Mouse (Mus musculus): ENCODE data around the gene Zic5. TPM values are rescaled to one million over a fixed set of nuclear protein-coding genes. Genes with fewer than 3 reads are reported as not detected.

Zic5 gene
- polyA plus RNA-seq, 1 experiment: 3.3 TPM

- peak within 1 kb of the TSS; percentile 15 for H3K4me3 ChIP-seq (ENCODE audit: insufficient read depth, low read length)
Observed at GRCm38 (mm10) chr14:122450496-122451382, 14.7 kb downstream of the Zic5 start, which contains the start of gene Gm5089. Gene Gm5089, minus strand, starts transcription at chr14:122451115.

DNA sequence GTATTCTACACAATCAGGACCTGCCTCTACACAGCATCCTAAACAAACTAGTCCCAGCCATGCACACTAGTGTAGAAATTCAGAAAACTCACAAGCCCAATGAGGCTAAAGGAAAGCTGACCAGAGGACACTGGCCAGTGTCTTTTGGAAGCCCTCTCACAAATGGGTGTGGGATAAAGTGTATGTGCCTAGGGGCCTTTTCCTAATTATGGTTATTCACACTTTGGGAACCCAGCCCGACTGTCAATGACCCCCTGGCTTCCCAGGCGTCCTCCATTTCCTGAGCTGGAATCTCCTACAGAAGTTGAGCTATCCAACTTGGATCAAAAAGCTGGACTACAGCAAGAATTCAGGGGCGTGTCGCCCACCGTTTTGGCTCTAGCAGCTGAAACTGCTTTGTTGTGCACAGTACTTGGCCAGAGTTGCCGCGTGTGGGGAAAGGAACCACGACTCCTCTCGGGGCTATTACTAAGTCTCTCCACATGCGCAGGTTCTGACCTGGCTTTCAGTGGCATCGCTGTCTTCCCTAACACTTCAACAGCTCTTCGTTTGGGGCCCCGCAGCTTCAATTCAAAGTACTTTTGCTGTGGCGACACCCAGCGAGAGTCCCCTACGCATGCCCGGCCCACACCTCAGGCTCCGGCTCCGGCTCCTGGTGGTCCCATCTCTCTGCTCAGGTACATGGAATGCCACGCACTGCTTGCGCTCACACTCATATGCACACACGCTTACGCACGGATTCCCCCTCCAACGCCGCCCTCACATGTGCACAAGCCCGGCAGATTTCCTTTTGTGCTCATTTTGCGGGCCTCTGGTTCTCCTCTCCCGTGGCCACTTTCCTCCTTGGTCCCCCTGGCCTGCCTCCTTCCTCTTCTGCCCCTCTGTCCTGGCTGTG, 15.6 kb downstream of the Zic5 start:
- TF ChIP-seq POLR2A (IDR thresholded peaks at IDR 0.05; ENCODE audit: extremely low read depth, insufficient read depth, low read length): no peak
- TF ChIP-seq CTCF (IDR thresholded peaks at IDR 0.05; ENCODE audit: extremely low read depth, insufficient read depth, low read length): no peak
- no peaks in the 10 kb centered on the region for H3K4me1 ChIP-seq (ENCODE audit: control insufficient read depth, insufficient read depth, low read length)
- peak overlapping the region; percentile 15 for H3K4me3 ChIP-seq (ENCODE audit: insufficient read depth, low read length)
- H3K27ac ChIP-seq (ENCODE audit: insufficient read depth, low read length): peak overlapping the region; percentile 28; the same call in 1 of the 2 replicates

More at GRCm38 (mm10) chr14:122450496-122451382, 14.7 kb downstream of the Zic5 start, which contains the start of gene Gm5089:
- no peak for TF ChIP-seq POLR2A (IDR thresholded peaks at IDR 0.05; ENCODE audit: extremely low read depth, insufficient read depth, low read length)
- no peak for TF ChIP-seq CTCF (IDR thresholded peaks at IDR 0.05; ENCODE audit: extremely low read depth, insufficient read depth, low read length)
- Histone ChIP-seq H3K27ac (ENCODE audit: insufficient read depth, low read length) (peak within 1 kb of the TSS; percentile 28; the same call in 1 of the 2 replicates), H3K4me1 (ENCODE audit: control insufficient read depth, insufficient read depth, low read length) (no peaks in the 10 kb centered on the region)

GRCm38 (mm10) chr14:122436850-122437249, 28.6 kb downstream of the Zic5 start:
- Histone ChIP-seq H3K27ac (ENCODE audit: insufficient read depth, low read length) (no peak overlapping the region), H3K4me3 (ENCODE audit: insufficient read depth, low read length) (no peak overlapping the region), H3K4me1 (ENCODE audit: control insufficient read depth, insufficient read depth, low read length) (no peaks in the 10 kb centered on the region)
- TF ChIP-seq POLR2A (IDR thresholded peaks at IDR 0.05; ENCODE audit: extremely low read depth, insufficient read depth, low read length): no peak
- TF ChIP-seq CTCF (IDR thresholded peaks at IDR 0.05; ENCODE audit: extremely low read depth, insufficient read depth, low read length): no peak

GRCm38 (mm10) chr14:122434039-122434438, 31.4 kb downstream of the Zic5 start:
- H3K4me3 ChIP-seq (ENCODE audit: insufficient read depth, low read length): no peak overlapping the region
- no peak overlapping the region for H3K27ac ChIP-seq (ENCODE audit: insufficient read depth, low read length)
- no peak for TF ChIP-seq POLR2A (IDR thresholded peaks at IDR 0.05; ENCODE audit: extremely low read depth, insufficient read depth, low read length)
- no peak for TF ChIP-seq CTCF (IDR thresholded peaks at IDR 0.05; ENCODE audit: extremely low read depth, insufficient read depth, low read length)

DNA sequence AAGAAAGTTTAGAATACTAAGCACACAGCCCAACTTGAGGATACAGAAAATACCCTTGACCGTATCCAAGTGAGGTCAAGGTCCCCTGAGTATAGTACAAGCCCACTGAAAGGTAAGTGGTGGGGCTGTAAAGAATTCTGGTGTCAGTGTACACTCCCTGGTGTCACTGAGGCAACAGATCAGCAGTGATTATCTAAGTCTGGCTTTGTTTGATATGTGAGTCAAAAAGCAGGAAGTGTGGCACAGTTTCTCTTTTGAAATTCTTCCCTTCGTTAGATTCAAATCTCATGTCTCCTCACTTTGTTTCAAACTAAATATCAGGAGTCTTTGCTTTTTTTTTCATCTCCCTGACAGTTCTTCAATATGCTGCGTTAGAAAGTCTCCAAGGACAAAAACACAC, 32.9 kb downstream of the Zic5 start:
- Histone ChIP-seq H3K4me3 (ENCODE audit: insufficient read depth, low read length) (no peak overlapping the region), H3K4me1 (ENCODE audit: control insufficient read depth, insufficient read depth, low read length) (no peaks in the 10 kb centered on the region), H3K27ac (ENCODE audit: insufficient read depth, low read length) (no peak overlapping the region)
- TF ChIP-seq POLR2A (IDR thresholded peaks at IDR 0.05; ENCODE audit: extremely low read depth, insufficient read depth, low read length) (no peak), CTCF (IDR thresholded peaks at IDR 0.05; ENCODE audit: extremely low read depth, insufficient read depth, low read length) (no peak)

More at GRCm38 (mm10) chr14:122434039-122434438, 31.4 kb downstream of the Zic5 start:
- no peaks in the 10 kb centered on the region for H3K4me1 ChIP-seq (ENCODE audit: control insufficient read depth, insufficient read depth, low read length)

- Histone ChIP-seq H3K4me1 (ENCODE audit: control insufficient read depth, insufficient read depth, low read length) (no peaks in the 10 kb centered on the region), H3K27ac (ENCODE audit: insufficient read depth, low read length) (no peak overlapping the region), H3K4me3 (ENCODE audit: insufficient read depth, low read length) (no peak overlapping the region)
- no peak for TF ChIP-seq CTCF (IDR thresholded peaks at IDR 0.05; ENCODE audit: extremely low read depth, insufficient read depth, low read length)
- no peak for TF ChIP-seq POLR2A (IDR thresholded peaks at IDR 0.05; ENCODE audit: extremely low read depth, insufficient read depth, low read length)
Observed at GRCm38 (mm10) chr14:122427654-122428053, 37.8 kb downstream of the Zic5 start.

- H3K4me1 ChIP-seq (ENCODE audit: control insufficient read depth, insufficient read depth, low read length): no peaks in the 10 kb centered on the region
- no peak overlapping the region for H3K4me3 ChIP-seq (ENCODE audit: insufficient read depth, low read length)
- TF ChIP-seq POLR2A (IDR thresholded peaks at IDR 0.05; ENCODE audit: extremely low read depth, insufficient read depth, low read length): no peak
- no peak for TF ChIP-seq CTCF (IDR thresholded peaks at IDR 0.05; ENCODE audit: extremely low read depth, insufficient read depth, low read length)
- no peak overlapping the region for H3K27ac ChIP-seq (ENCODE audit: insufficient read depth, low read length)
Observed at GRCm38 (mm10) chr14:122427204-122427560, 38.3 kb downstream of the Zic5 start.

DNA sequence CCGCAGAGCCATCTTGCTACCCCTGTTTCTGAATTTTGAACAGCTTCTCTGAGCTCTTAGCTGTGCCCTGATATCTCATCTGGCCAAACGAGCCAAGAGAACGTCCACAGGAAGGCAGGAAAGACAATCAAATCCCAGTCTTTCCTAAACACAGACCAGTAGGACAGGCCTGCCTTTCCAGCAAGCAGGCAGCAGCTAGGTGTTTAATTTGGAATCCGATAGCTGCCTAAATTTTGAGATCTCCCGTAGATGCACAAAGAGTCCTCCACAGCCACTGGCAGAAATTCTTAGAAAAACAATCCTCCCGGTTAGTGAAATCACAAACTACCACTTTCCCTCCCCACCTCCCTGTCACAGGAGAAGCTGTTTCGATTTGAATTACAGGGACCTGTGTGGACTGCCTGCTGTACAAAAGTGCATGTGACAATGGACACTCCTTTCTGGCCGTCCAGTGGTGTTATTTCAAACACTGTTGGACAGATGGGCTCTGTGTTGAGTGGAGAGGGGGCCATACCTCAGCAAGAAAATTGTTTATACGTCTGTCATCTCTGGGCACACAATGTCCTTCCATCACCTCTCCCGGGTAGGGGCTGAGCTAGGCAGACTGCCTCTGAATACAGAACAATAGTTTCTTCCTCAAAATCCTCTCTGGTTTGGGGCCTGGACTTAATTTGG, 38.8 kb downstream of the Zic5 start:
- no peak overlapping the region for H3K4me3 ChIP-seq (ENCODE audit: insufficient read depth, low read length)
- H3K4me1 ChIP-seq (ENCODE audit: control insufficient read depth, insufficient read depth, low read length): no peaks in the 10 kb centered on the region
- no peak overlapping the region for H3K27ac ChIP-seq (ENCODE audit: insufficient read depth, low read length)
- TF ChIP-seq CTCF (IDR thresholded peaks at IDR 0.05; ENCODE audit: extremely low read depth, insufficient read depth, low read length): no peak
- TF ChIP-seq POLR2A (IDR thresholded peaks at IDR 0.05; ENCODE audit: extremely low read depth, insufficient read depth, low read length): no peak

- no peak overlapping the region for H3K27ac ChIP-seq (ENCODE audit: insufficient read depth, low read length)
- TF ChIP-seq CTCF (IDR thresholded peaks at IDR 0.05; ENCODE audit: extremely low read depth, insufficient read depth, low read length) (no peak), POLR2A (IDR thresholded peaks at IDR 0.05; ENCODE audit: extremely low read depth, insufficient read depth, low read length) (no peak)
- no peak overlapping the region for H3K4me3 ChIP-seq (ENCODE audit: insufficient read depth, low read length)
- no peaks in the 10 kb centered on the region; the same call in 1 of the 2 replicates for H3K4me1 ChIP-seq (ENCODE audit: control insufficient read depth, insufficient read depth, low read length)
Observed at GRCm38 (mm10) chr14:122424441-122424840, 41.0 kb downstream of the Zic5 start.

All from cortical plate, adult 2 months (tissue).